Mouse (Mus musculus) gastrocnemius, adult 8-10 months (tissue): ENCODE data around the gene Micu1. TPM values are rescaled to one million over a fixed set of nuclear protein-coding genes. Genes with fewer than 3 reads are reported as not detected.

Experiments used
- DNase-seq, 2 experiments: peaks; one replicate each; pipeline ENCODE4 v3.0.0; 2022; ENCODE audit warnings: low spot score in 2 of 2
- total RNA-seq, 4 experiments: library from RNA; stranded (reverse); gene quantifications; 2 replicates each; pipeline ENCODE4 v1.2.4; 2022

Gene Micu1
- total RNA-seq, 4 experiments from 2014 or later: 50.7 to 57.9 (median 55.4) TPM

DNA sequence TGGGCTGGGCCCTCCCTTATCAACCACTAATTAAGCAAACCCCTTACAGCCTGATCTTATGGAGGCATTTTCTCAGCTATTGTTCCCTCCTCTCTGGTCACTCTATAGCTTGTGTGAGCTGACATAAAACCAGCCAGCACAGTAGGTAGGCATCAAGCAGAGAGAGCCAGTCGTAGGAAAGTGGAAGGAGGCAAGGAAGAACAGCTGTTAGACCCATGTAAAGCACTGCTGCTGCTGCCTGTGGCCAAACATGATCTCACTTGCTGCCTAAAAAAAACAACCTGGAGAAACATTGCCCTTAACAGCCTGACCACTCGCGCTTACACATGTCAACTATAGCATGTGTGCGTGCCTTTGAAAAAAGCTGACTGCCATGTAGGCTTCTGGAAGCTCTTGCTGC lies 19.3 kb downstream of the Micu1 start:
- no peak for DNase-seq

DNA sequence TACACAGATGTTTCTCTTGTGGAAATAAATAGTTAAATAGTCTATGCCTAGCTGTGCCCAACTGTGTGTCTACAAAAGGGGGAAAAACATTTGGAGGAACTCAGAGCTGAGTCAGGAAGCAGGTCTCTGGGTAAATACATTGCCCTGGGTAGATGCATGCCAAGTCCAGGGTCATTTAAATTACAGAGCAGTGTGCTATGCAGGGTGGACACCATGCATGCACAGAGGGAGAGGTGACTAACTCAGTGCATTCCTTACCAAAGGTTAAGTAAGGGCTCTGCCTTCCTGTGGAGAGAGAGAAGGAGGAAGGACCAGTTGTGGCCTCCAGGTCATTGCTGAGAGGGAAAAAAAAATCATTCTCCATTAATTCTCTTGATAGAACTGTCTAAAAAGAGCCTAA lies 22.4 kb downstream of the Micu1 start:
- DNase-seq: no peak

DNA sequence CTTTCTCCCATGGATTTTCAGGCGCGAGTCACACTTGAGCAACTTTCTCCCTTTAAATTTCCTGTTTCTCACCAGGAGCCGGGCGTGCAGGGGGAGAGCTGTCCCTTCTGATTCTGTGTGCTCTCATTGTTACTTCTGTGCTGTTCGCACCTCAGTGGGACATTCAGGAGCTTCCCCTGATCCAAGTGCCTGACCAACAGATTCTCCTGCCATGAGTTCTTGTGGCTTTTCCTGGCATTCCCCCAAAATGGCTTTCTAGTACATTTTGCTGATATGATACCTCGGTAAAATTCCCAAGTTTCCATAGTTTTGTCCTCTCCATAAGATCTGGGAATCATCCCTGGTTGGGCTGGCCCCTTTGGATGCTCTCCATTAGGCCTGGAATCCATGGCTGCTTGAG lies 25.0 kb downstream of the Micu1 start:
- DNase-seq: no peak

DNA sequence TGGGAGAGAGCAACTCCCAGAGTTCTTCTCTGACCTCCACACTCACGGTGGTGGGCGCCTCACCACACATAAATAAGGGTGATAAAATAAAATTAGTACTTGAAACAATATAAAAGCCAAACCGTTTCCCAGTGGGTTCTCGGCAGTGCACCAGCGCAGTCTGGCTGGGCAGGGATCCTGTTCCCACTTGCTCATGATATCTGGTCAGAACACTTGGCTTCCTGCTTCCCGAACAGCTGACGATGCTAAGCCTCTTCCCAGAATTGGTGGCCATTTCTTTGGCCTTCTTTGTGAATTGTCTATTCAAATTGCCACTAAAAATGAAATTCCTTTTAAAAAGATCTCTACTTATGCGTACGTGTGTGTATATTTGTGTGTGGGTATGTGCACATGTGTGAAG lies 27.0 kb downstream of the Micu1 start:
- no peak for DNase-seq

DNA sequence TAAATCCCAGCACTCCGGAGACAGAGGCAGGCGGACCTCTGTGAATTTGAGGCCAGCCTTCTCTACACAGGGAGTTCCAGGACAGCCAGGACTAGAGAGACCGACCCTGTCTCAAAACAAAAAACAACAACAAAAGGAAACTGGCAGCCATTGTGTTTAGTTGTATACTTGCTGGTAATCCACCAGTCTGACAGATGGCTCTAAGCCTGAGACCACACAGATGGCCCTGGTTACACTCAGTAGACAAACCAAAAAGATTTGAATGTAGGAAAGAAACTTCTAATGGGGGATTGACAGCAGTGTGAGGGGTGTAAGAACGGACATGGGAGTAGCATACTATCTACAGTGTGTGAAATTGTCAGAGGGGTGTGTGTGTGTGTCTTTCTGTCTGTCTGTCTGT lies 27.6 kb downstream of the Micu1 start:
- no peak for DNase-seq

DNA sequence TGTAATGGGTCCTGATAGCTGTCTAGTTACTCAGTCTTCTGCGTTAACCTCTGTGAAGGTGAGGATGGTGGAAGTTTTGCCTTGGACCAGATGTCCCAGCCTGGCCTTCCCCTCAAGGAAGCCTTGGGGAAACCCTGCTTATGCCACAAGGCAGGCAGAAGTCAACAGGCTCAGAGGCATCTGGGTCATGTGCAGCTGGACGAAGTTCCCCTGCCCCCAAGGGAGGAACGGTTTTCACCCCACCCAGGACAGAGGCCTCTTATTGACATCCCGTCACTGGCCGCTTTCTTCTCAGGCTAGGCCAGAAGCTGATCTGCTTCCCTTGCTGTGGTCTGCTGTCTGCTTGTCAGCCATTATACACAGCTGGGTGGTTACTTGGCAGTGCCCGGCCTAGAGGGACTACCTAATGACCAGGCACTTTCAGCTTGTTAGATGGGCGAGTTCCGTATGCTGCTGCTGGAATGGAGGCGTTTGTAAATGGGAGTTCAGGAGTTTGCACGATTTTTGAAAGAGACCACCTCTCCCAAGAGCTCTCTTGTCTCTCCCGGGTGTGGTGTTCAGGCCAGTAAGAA lies 33.8 kb downstream of the Micu1 start:
- no peak for DNase-seq

DNA sequence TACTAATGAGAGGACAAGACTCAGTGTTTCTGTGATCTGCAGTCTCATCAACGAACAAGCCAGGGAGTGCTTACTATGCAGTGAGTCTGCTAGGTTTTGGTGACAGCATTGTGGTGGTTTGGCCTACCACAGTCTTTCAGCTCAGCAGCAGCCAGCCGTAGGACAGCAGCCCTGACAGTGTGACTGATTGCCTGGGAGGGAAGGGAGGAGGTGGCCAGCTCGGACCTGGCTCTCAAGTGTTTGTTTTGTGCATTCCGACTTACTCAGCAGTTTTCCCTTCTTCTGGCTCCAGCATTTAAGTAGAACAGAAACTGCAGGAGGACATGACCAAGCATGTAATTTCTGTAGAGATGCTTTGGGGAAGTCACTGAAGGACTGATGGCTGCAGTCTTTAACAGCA lies 39.2 kb downstream of the Micu1 start:
- no peak for DNase-seq

DNA sequence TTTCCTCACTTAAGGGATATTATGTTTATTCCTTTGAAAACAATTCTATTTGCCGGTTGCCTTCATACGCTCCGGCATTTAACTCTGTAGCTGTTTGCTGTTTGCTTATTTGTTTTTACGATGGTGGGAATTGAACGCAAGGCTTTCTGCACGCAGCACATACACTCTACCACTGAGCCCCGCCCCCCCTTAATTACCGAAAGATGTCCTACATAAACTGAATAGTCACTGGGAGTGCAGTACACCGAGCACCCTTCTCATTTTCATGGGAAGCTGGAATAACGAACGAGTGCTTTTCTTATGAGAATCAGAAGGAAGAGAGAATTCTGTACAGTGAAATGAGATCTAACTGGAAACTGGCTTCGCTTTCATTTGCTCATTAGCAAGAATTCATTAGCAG lies 41.1 kb downstream of the Micu1 start:
- DNase-seq: no peak

DNA sequence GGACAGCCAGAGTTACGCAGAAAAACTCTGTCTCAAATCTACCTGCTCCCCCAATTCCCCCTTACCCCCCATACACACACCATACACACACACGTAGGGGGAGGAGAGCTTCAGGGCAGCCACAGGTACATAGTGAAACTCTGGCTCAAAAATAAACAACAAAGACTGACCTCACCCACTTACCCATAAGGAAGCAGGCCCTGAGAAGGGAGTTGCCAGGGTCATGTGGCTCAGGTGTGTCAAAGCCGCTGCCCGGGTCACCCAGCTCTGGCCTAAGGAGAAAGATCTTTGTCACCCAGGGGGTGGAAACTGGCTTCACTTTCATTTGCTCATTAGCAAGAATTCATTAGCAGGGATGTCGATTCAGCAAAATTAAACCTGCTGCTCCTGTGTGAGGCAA lies 41.7 kb downstream of the Micu1 start:
- no peak for DNase-seq

DNA sequence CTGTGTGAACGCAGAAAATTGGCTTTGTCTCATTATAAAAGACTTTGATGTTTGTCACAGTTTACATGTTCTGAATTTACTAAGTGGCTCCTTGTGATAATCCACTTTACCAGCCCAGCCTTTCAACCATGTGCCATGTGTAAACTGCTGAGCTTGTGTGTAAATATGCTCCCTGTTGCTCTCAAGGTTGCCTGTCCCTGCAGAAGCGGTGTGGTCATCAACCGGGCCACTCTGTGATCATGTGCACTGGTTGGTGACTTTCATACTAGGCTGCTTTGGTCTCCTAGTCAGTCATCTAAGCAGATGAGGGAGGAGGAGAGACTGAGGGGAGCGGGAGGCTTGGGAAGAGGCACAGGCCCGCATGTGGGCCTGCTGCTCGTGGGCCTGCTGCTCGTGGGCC lies 45.1 kb downstream of the Micu1 start:
- no peak for DNase-seq

DNA sequence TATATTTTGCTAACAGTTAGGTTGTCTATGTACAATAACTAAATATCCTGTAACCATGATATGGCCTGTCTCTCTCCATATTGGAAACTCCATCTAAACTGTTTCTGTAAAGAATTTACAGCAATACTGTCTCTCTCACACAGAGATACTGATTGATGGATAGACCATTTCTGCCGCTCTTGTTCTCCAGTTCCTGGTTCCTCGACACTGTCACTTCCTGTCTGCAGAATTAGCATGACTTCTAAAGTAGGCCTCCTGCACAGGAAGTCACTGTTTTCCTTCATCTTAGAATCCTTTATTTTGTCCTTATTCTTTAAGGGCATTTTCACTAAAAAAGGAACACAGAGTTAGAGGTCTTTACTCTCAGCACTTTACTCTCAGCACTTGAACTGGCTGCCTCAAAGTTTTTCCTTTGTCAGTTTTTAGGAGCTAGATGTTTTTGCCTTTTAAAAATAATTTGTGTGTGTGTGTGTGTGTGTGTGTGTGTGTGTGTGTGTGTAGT lies 46.5 kb downstream of the Micu1 start:
- DNase-seq: no peak

DNA sequence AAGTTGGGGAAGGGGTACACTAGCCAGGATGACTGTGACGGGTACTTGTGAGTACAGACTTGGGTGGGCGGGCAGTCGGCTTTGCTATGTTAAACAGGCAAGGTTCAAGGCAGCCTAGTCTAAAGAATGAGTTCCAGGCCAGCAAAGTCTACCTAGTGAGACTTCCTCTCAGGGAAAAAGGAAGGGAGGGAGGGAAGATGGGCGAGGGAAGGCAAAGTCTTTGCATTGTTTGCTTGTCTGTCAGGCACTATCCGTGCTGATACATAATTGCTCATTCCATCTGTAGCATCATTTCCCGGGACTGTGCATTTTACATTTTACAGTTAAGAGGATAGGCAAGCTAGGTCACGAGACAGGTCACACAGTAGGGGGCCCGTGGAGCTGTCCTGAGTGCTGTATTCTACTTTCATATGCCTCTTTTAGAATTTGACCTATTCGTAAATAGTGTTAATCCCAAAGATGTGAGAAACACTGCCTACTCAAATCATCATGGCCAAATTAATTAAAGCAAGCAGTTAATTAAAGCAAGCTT lies 51.3 kb downstream of the Micu1 start:
- no peak for DNase-seq

DNA sequence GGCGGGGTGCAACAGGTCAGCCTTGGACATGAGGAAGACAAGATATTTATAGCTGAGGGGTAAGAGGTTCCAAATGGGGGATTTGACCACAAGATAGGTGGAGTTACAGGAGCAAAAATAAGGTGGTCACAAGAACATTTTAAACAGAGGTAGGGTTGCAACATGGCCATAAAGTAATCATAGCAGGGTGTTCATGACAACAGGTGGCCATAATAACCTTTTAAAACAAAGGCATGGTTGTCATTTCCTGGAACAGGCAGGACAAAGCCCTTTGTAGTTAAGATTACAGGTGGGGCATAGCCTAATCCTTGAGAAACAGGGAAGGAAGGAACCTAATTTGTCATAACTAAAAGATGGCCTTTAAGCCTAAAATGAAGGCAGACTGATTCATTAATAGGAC lies 51.8 kb downstream of the Micu1 start:
- no peak for DNase-seq

DNA sequence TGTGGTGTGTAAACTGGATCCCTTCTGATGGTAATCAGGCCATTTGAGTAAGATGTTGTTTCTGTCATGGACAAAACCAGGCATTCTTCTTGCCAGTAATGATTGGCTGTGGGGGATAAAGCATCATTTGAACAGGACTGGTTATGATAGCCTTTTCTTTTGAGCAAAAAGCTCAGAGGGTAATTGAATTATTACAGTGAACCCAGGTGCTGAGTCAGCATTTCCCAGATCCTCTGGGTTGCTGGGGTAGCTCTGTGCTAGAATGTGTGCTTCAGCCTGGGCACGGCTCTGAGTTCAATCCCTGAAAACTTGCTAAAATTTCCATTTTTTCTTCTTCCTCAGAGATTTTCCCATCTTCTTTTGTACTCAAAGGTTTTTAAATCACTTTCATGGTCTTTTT lies 52.6 kb downstream of the Micu1 start:
- no peak for DNase-seq

DNA sequence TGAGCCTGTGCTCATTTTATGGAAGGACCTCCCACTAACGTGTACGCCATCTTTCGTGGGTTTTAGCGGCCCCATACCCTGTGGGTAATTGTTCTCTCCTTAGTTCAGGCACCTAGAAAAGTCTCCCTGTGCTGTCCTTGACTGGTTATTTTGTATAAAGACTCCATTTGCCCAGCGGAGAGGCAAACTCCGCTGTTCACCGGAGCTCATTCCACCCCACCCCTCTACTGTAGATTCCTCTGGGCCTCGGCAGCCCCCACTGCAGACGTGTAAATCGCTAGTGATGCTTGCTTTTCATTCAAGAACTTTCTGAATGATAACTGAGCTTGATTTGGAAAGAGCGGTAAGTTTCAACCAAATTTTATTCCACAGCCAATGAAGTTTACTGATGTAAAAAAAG lies 53.4 kb downstream of the Micu1 start:
- DNase-seq: no peak

DNA sequence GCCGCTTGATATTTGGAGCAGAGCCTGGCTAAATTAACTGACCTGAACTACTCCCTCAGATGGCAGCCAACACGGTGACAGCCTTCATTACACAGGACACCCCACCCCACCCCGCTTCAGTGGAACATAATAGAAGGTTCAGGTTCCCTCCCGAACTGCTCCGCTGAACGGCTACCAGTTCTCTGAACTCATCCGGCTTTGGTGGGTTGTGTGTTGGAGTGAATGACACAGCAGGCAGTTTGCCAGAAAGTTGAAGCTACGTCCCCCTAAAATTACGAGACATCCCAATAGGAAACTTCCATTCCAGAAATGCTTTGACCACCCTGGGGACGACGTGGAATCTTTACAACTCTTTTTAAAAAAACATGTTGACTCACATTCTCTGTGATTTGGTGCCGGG lies 53.8 kb downstream of the Micu1 start:
- no peak for DNase-seq

DNA sequence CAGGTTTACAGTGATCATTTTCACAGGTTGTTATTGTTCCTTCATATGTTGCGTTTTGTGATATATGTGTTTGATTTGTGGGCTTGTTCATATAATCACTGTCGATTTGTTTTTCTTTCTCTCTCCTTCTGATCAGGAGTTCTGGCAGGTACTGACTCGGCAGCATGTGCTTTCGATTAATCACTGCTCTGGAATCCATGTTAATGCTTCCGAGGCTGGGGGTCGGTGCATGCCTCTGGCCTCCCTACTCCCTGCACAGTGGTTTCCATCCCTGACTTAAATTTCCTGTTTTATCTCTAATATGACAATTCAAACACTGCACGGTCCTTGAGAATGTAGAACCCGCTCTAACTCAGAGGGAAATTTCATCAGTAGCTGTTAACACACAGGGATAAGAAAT lies 54.3 kb downstream of the Micu1 start:
- no peak for DNase-seq

DNA sequence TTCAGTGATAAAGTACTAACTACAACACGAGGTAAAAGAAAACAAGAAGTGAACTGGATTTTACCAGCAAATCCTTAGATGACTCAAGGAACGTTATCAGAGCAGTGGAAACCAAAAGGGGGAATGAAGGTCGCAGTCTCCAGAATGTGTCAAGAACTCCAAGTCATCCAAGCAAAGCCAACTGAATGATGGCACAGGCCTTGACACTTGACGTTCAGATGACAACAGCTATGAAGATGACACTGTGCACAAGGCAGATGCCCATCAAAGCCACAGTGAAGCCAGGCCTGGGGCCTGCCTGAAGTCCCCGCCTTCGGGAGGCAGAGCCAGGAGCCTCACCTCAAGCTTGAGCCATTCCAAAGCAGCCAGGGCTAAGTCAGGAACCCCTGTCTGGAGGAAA lies 62.5 kb downstream of the Micu1 start:
- DNase-seq: no peak

DNA sequence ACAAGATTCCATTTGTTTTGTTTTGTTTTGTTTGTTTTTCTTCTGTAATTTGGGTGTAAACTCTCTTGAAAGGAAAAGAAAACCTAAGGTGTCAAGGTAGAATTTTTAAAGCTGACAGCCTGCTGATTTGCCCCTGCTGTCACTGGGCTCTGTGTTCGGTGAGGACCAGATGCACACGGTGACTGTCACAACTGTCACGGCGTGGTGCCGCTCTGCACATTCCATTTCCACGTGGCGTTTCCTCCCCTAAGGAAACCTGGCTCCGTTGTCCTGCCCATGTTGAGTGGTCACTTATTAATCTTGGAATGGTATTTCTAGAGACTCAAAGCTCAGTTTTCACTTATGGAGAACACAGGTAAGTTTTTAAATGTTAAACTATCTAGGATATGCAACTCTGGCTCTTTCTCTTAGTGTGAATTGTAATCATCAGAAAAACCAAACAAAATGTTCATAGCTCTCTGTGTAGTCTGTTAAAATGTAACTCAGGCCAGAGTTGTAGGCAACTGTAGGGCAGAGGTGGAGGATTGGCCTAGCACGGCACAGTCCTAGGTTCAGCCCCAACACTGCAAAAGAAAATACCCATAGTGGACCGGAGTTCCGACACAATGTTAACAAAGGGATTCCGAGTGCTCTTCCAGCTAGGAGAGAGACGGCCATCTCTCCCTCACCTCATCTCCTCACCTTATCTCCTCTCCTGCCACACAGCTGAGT lies 66.2 kb downstream of the Micu1 start:
- no peak for DNase-seq

DNA sequence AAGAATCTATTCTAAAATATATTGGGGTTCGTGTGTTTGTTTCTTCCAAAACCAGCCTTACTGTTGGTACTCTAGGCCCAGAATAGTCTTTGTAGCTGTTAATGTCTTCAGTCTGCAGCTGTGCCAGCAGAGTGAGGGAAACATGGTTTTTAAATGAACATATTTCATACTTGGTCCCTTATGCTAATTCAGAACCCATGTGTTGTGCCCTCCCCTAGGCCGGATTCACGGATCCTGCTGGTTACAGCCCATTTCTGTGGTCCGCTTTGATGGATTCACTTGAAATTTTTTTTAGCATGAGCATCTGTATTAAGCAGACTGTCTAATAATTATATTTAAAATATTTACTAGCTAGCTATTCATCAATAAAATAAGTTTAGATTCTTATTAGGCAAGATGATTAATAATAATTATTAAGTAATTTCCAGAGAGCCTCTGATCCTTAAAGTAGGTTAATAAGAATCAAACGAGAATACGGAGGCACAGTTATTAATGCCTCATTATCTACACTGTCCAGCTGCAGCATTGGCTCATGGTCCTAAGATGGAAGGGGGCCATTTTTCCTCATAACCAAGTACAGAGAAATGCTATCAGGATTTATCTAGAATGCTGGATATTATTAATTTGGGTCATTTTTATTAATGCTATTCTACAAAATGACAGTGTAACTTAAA lies 69.2 kb downstream of the Micu1 start:
- no peak for DNase-seq

DNA sequence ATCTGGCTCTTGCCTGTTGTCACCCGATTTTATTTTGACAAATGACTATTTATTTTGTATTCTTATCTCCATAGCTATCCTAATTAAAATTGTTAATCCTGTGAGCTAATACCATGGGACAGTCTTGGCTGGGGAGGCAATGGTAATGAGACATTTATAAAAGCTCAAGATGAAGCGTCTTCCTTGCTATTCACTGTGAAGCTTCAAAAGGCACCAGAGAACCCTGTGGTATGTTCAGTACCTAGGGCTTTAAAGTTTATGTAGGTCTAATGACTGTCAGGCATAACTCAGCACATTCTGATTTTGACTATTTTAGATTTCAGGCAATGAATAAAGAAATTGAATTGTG lies 69.7 kb downstream of the Micu1 start:
- DNase-seq: no peak

DNA sequence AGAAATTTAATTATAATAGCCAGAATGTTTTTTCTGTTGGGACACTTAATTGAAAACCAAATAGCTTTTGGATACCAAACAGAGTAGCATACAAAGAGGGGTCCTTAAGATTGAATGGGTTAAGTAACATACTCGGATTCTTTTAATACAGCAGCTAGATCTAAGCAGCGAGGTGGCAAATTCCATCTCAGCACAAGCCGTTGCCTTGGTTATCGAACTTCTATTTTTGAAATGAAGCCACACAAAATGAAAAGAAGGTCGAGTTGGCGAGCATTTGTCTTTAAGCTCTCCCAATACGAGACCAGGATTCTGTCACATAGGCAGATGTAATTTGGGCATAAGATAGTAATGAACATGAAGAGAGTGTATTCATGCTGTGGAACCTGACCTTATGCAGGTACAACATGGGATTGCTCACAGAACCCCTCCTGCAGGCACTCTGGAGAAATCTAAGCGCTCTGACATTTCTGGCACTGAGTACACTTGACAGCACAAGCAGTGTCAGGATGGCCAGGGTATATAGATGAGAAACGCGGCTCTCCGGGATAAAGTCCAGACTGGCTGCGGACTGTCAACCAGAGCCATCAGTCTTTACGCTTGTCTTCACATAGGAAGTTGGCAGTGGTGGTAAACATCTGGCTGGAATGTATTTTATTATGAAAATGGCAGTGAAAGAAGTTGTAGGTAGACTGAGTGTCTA lies 71.3 kb downstream of the Micu1 start:
- no peak for DNase-seq
